In the genomic region with DNA sequence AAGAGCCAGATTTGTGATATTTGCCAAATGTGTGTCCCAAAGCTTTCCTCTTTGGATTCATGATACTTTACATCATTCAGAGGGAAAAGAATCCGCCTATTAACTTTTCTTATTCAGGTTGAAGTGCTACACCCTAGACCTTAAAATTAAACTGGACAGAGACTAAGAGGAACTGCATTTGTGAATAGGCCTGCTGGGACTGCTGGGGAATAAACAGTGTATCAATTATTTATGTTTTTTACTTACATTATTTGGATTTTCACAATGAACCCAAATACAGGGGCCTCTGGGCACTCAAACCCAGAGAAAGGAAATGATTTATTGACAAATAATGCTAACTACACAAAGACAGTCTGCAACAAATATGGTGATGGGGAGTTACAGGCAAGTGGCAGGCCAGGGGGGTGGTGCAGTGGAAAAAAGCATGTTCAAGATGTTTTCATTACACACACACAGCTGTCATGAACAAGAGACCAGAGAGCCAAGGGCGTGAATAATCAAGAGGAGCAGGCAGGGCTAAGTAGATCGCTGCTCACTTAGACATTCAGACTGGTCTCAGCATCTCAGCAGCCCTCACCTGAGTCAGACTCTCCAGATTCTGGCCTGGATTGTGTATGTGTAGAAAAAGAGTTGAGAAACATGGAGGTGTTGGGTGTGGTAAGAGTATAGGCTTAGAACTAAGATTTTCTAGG, we compare ENCODE assay signal across 15 mouse cellular contexts.
"Had no signal": no experiment of that assay in that cellular context is flagged by ENCODE, and none has a peak within 500 bp of the region (broad histone marks: within the 10 kb centered on the region; RNA-seq: fewer than 3 reads in every experiment).

No protein-coding gene starts in this region.

- H3K27me3 ChIP-seq: liver, embryonic 15.5 days; stomach, embryonic 15.5 days had no signal

- H3K4me3 ChIP-seq: left cerebral cortex, adult 2 months; limb, embryonic 10.5 days; liver, embryonic 15.5 days; myocyte; stomach, embryonic 15.5 days had no signal

- H3K4me1 ChIP-seq: limb, embryonic 10.5 days; liver, embryonic 15.5 days; stomach, embryonic 15.5 days had no signal

- H3K4me2 ChIP-seq: liver, embryonic 11.5 days; liver, embryonic 15.5 days; stomach, embryonic 15.5 days had no signal

- H3K36me3 ChIP-seq: limb, embryonic 10.5 days; liver, embryonic 15.5 days; stomach, embryonic 15.5 days had no signal

- H3K27ac ChIP-seq: left cerebral cortex, adult 2 months; limb, embryonic 10.5 days; liver, embryonic 15.5 days; stomach, embryonic 15.5 days had no signal

- ATAC-seq: intestine, embryonic 16.5 days; lung, postnatal 0 days had no signal

- H3K9me3 ChIP-seq: limb, embryonic 10.5 days; liver, embryonic 15.5 days; stomach, embryonic 15.5 days had no signal

- H3K9ac ChIP-seq: liver, embryonic 15.5 days; stomach, embryonic 15.5 days had no signal

- DNase-seq: kidney, adult 8-10 months; kidney, postnatal 25 days; lung, adult 2 months; lung, postnatal 36 days; right cerebral cortex, postnatal 14 days; thymus, adult 2 months; thymus, postnatal 25 days had no signal
